Mouse (Mus musculus): Measurements from ENCODE around the gene Atp6v0a4.

- no peak for TF ChIP-seq CHD2 (IDR thresholded peaks at IDR 0.05; ENCODE audit: low read depth, low read length)
- no peak for TF ChIP-seq ZC3H11A (IDR thresholded peaks at IDR 0.05; ENCODE audit: borderline replicate concordance, low read depth, low read length)
- TF ChIP-seq ZNF384 (IDR thresholded peaks at IDR 0.05; ENCODE audit: low read depth, low read length): no peak
- no peak for TF ChIP-seq MAFK (IDR thresholded peaks at IDR 0.05; ENCODE audit: insufficient read depth, low read depth, low read length)
- no peak for TF ChIP-seq HCFC1 (IDR thresholded peaks at IDR 0.05; ENCODE audit: borderline replicate concordance, insufficient read depth, low read length)
These were observed 24.2 kb upstream of the Atp6v0a4 start for GRCm38 (mm10) chr6:38148626-38149025.

Measured in ES-E14 (cell line).